Mouse (Mus musculus): ENCODE measurements at regions not wholly inside any gene's neighbourhood (a gene's known extent, or its start where the extent isn't known, plus 50 kb on each side); places are given as distances from the start of the nearest gene placed in this dataset.

DNA sequence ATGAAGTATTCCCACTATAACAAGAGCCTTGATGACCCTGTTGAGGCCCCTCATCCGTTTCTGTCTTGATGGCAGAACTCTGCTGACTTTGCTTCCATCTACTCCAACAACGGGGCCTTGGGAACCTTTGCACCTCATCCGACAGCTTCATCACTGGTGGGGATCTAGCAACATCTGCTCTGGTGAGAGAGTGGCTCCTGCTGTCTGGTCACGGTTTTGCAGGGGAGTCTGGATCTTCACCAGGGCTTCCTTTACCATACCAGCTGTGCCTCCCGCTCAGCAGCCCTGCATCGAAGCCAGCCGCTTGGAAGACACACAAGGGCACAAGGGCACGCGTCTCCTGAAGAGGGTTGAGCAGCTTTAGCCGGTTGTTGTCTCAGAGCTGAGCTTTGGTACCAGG lies 377.2 kb downstream of the Eipr1 start:
- TF ChIP-seq POLR2A (IDR thresholded peaks at IDR 0.05; ENCODE audit: extremely low read depth, insufficient read depth, low read length), result no peak
- peak; percentile 54 for TF ChIP-seq CTCF (IDR thresholded peaks at IDR 0.05; ENCODE audit: low read depth, low read length)

All from liver, adult 2 months (tissue).